Mouse (Mus musculus): ENCODE data around the gene Rab5c. TPM values are rescaled to one million over a fixed set of nuclear protein-coding genes. Genes with fewer than 3 reads are reported as not detected.
A peak's percentile ranks its signal among the peaks of the same experiment; 100 is the strongest.

The Rab5c gene
- 34.7 and 39.0 TPM in 2 replicates for polyA plus RNA-seq (2015; fragmentation: Nextera tagmentation; extraction: Ambion mirVana)

- H3K9me3 ChIP-seq (replicated peaks; ENCODE audit: low read length): no peaks in the 10 kb centered on the region
- H3K27ac ChIP-seq: peak within 1 kb of the TSS; percentile 79
- peak within 1 kb of the TSS; percentile 95 for H3K4me3 ChIP-seq (replicated peaks; ENCODE audit: low read depth, low read length)
- H3K4me1 ChIP-seq (replicated peaks; ENCODE audit: insufficient read depth, low read length): peaks cover 18% of the 10 kb centered on the region
- DNase-seq (ENCODE audit: low spot score) (peak; percentile 100), ATAC-seq (replicated peaks; ENCODE audit: low FRiP score, low read depth) (peak; percentile 100)
- TF ChIP-seq CTCF (IDR thresholded peaks at IDR 0.05; ENCODE audit: low read depth): peak; percentile 24; the same call in 1 of the 2 replicates
- H3K27me3 ChIP-seq (ENCODE audit: insufficient read depth, low read length): no peaks in the 10 kb centered on the region
- no peaks in the 10 kb centered on the region for H3K36me3 ChIP-seq (ENCODE audit: insufficient read depth, low read length)
- H3K9ac ChIP-seq (ENCODE audit: low read depth, low read length): peak within 1 kb of the TSS; percentile 96
- WGBS: under 1% methylated on average over 39 of the region's 39 CpGs
- peak within 1 kb of the TSS; percentile 73 for H3K4me2 ChIP-seq (ENCODE audit: low read length)
Observed at GRCm38 (mm10) chr11:100738066-100738604, at the start of gene Rab5c. Gene Rab5c, minus strand, starts transcription at chr11:100738215.

- Histone ChIP-seq H3K4me2 (ENCODE audit: low read length) (no peak overlapping the region), H3K27me3 (ENCODE audit: insufficient read depth, low read length) (no peaks in the 10 kb centered on the region), H3K27ac (no peak overlapping the region), H3K9me3 (replicated peaks; ENCODE audit: low read length) (no peaks in the 10 kb centered on the region), H3K4me1 (replicated peaks; ENCODE audit: insufficient read depth, low read length) (no peaks in the 10 kb centered on the region), H3K4me3 (replicated peaks; ENCODE audit: low read depth, low read length) (no peak overlapping the region), H3K36me3 (ENCODE audit: insufficient read depth, low read length) (peaks cover 29% of the 10 kb centered on the region), H3K9ac (ENCODE audit: low read depth, low read length) (no peak overlapping the region)
- DNase-seq (ENCODE audit: low spot score) (no peak), ATAC-seq (replicated peaks; ENCODE audit: low FRiP score, low read depth) (no peak)
- no peak for TF ChIP-seq CTCF (IDR thresholded peaks at IDR 0.05; ENCODE audit: low read depth)
- WGBS: 87% methylated on average over 2 of the region's 2 CpGs
Observed at GRCm38 (mm10) chr11:100785774-100786173, 47.8 kb upstream of the Rab5c start.

GRCm38 (mm10) chr11:100784286-100784685 is 46.3 kb upstream of the Rab5c start:
- DNase-seq (ENCODE audit: low spot score) (no peak), ATAC-seq (replicated peaks; ENCODE audit: low FRiP score, low read depth) (no peak)
- H3K9me3 ChIP-seq (replicated peaks; ENCODE audit: low read length): no peaks in the 10 kb centered on the region
- H3K4me3 ChIP-seq (replicated peaks; ENCODE audit: low read depth, low read length): no peak overlapping the region
- H3K36me3 ChIP-seq (ENCODE audit: insufficient read depth, low read length): peaks cover 29% of the 10 kb centered on the region
- no peaks in the 10 kb centered on the region for H3K27me3 ChIP-seq (ENCODE audit: insufficient read depth, low read length)
- no peak overlapping the region for H3K4me2 ChIP-seq (ENCODE audit: low read length)
- H3K4me1 ChIP-seq (replicated peaks; ENCODE audit: insufficient read depth, low read length): no peaks in the 10 kb centered on the region
- TF ChIP-seq CTCF (IDR thresholded peaks at IDR 0.05; ENCODE audit: low read depth): no peak
- H3K9ac ChIP-seq (ENCODE audit: low read depth, low read length): no peak overlapping the region
- 89% methylated on average over 8 of the region's 8 CpGs for WGBS
- H3K27ac ChIP-seq: no peak overlapping the region

GRCm38 (mm10) chr11:100782568-100782967 is 44.6 kb upstream of the Rab5c start:
- no peak overlapping the region for H3K9ac ChIP-seq (ENCODE audit: low read depth, low read length)
- DNase-seq (ENCODE audit: low spot score): no peak
- H3K4me1 ChIP-seq (replicated peaks; ENCODE audit: insufficient read depth, low read length): no peaks in the 10 kb centered on the region
- no peak for TF ChIP-seq CTCF (IDR thresholded peaks at IDR 0.05; ENCODE audit: low read depth)
- H3K4me2 ChIP-seq (ENCODE audit: low read length): no peak overlapping the region
- H3K36me3 ChIP-seq (ENCODE audit: insufficient read depth, low read length): peaks cover 24% of the 10 kb centered on the region
- WGBS: 86% methylated on average over 13 of the region's 13 CpGs
- no peak overlapping the region for H3K27ac ChIP-seq
- H3K27me3 ChIP-seq (ENCODE audit: insufficient read depth, low read length): no peaks in the 10 kb centered on the region
- no peak overlapping the region for H3K4me3 ChIP-seq (replicated peaks; ENCODE audit: low read depth, low read length)
- ATAC-seq (replicated peaks; ENCODE audit: low FRiP score, low read depth): no peak
- no peaks in the 10 kb centered on the region for H3K9me3 ChIP-seq (replicated peaks; ENCODE audit: low read length)

- Histone ChIP-seq H3K4me1 (replicated peaks; ENCODE audit: insufficient read depth, low read length) (no peaks in the 10 kb centered on the region), H3K36me3 (ENCODE audit: insufficient read depth, low read length) (peaks cover 24% of the 10 kb centered on the region), H3K27ac (no peak overlapping the region), H3K9me3 (replicated peaks; ENCODE audit: low read length) (no peaks in the 10 kb centered on the region), H3K4me2 (ENCODE audit: low read length) (no peak overlapping the region), H3K4me3 (replicated peaks; ENCODE audit: low read depth, low read length) (no peak overlapping the region), H3K27me3 (ENCODE audit: insufficient read depth, low read length) (no peaks in the 10 kb centered on the region), H3K9ac (ENCODE audit: low read depth, low read length) (no peak overlapping the region)
- ATAC-seq (replicated peaks; ENCODE audit: low FRiP score, low read depth) (no peak), DNase-seq (ENCODE audit: low spot score) (no peak)
- 91% methylated on average over 15 of the region's 15 CpGs for WGBS
- TF ChIP-seq CTCF (IDR thresholded peaks at IDR 0.05; ENCODE audit: low read depth): no peak
Observed at GRCm38 (mm10) chr11:100781763-100782475, 43.9 kb upstream of the Rab5c start.

GRCm38 (mm10) chr11:100780247-100780646 is 42.2 kb upstream of the Rab5c start:
- H3K4me2 ChIP-seq (ENCODE audit: low read length): no peak overlapping the region
- H3K4me1 ChIP-seq (replicated peaks; ENCODE audit: insufficient read depth, low read length): no peaks in the 10 kb centered on the region
- H3K27ac ChIP-seq: no peak overlapping the region
- 75% methylated on average over 8 of the region's 8 CpGs for WGBS
- no peak for TF ChIP-seq CTCF (IDR thresholded peaks at IDR 0.05; ENCODE audit: low read depth)
- no peak for DNase-seq (ENCODE audit: low spot score)
- no peaks in the 10 kb centered on the region for H3K27me3 ChIP-seq (ENCODE audit: insufficient read depth, low read length)
- ATAC-seq (replicated peaks; ENCODE audit: low FRiP score, low read depth): no peak
- no peaks in the 10 kb centered on the region for H3K9me3 ChIP-seq (replicated peaks; ENCODE audit: low read length)
- H3K4me3 ChIP-seq (replicated peaks; ENCODE audit: low read depth, low read length): no peak overlapping the region
- peaks cover 24% of the 10 kb centered on the region for H3K36me3 ChIP-seq (ENCODE audit: insufficient read depth, low read length)
- no peak overlapping the region for H3K9ac ChIP-seq (ENCODE audit: low read depth, low read length)
